Mouse (Mus musculus) embryonic facial prominence, embryonic 13.5 days (tissue): ENCODE results near the gene Naa30. TPM values are rescaled to one million over a fixed set of nuclear protein-coding genes. Genes with fewer than 3 reads are reported as not detected.

ENCODE experiments used
- ATAC-seq: fragments of 200-750 bp; cut with Nextera tagmentation; 2 replicates; pipeline ENCODE4 v1.8.0; 2017; ENCODE audit warnings: low read depth; ENCODE audit not compliant: insufficient number of reproducible peaks, insufficient read depth, low FRiP score, low TSS enrichment
- H3K27ac ChIP-seq: fragments of 300-500 bp; sonication (generic); 2 replicates; pipeline ENCODE4 v1.5.1; 2015; ENCODE audit warnings: moderate library complexity, mild to moderate bottlenecking, inconsistent platforms
- H3K27me3 ChIP-seq: fragments of 300-500 bp; sonication (generic); 2 replicates; pipeline ENCODE4 v1.6.1; 2015; ENCODE audit warnings: mild to moderate bottlenecking, inconsistent platforms
- H3K36me3 ChIP-seq: fragments of 300-500 bp; sonication (generic); 2 replicates; pipeline ENCODE4 v1.6.1; 2015; ENCODE audit warnings: mild to moderate bottlenecking, inconsistent platforms
- H3K4me1 ChIP-seq: fragments of 300-500 bp; sonication (generic); 2 replicates; pipeline ENCODE4 v1.6.1; 2015; ENCODE audit warnings: inconsistent platforms
- H3K4me2 ChIP-seq: fragments of 300-500 bp; sonication (generic); 2 replicates; pipeline ENCODE4 v1.6.1; 2015; ENCODE audit warnings: moderate library complexity, mild to moderate bottlenecking, inconsistent platforms
- H3K4me3 ChIP-seq: fragments of 300-500 bp; sonication (generic); 2 replicates; pipeline ENCODE4 v1.5.1; 2015; ENCODE audit warnings: mild to moderate bottlenecking, inconsistent platforms
- H3K9ac ChIP-seq: fragments of 300-500 bp; sonication (generic); 2 replicates; pipeline ENCODE4 v1.6.1; 2015; ENCODE audit warnings: mild to moderate bottlenecking, inconsistent platforms
- H3K9me3 ChIP-seq: fragments of 300-500 bp; sonication (generic); 2 replicates; pipeline ENCODE4 v1.6.1; 2016; ENCODE audit warnings: inconsistent platforms
- WGBS: fragments of 180-500 bp; shearing (Covaris S2); methylation state at CpG from one replicate; pipeline ENCODE4 v1.1.7; 2015; ENCODE audit warnings: mixed read lengths; 5-methylcytosine and 5-hydroxymethylcytosine counted together
- polyA plus RNA-seq: library from polyadenylated mRNA; unstranded; fragments of >200 nt; fragmentation: Nextera tagmentation; extraction: Ambion mirVana; gene quantifications from 2 replicates; pipeline ENCODE4 v1.2.1, GENCODE M21; 2015

The Naa30 gene
- 10.8 and 11.1 TPM in 2 replicates for polyA plus RNA-seq

DNA sequence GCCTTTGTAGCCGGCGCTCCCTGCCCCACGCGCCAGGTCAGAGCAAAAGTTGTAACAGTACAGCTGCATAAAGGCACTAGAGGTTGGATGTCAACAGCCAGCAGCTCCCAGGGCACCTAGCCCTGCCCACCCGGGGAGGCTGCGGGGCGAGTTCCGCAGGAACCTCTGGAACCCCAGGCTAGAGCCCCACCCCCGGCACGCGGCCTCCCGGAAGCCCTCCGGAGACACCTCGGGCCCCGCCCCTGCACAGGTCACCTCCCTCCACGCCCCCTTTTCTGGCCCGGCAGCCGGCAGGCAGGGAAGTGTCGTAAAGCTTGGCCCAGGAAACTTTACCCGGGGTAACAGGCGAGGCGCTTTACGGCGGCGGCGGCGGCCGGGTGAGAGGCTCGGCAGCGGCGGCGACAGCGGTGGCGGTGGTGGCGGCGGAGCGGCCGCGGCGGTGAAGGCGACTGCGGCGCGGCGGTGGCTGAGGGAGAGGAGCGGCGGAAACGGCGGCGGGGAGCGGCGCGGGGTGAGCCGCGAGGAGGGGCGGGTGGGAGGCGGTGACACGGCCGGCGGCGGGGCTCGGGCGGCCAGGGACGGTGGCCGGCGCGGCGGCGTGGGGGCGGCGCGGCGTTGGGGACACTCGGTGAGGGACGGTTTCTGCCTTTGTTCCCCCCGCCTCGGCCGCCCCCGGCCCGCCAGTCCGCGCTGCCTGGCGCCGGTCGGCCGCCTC lies at the start of gene Naa30:
Gene Naa30 (plus strand): TSS at position 360 of the 715 bp plus-strand sequence.
- peak within 1 kb of the TSS; percentile 74 for H3K27ac ChIP-seq
- H3K4me2 ChIP-seq: peak within 1 kb of the TSS; percentile 90
- no peaks in the 10 kb centered on the region for H3K36me3 ChIP-seq
- WGBS: 1% methylated on average over 55 of the region's 86 CpGs
- peak within 1 kb of the TSS; percentile 97 for H3K4me3 ChIP-seq
- no peaks in the 10 kb centered on the region for H3K27me3 ChIP-seq
- ATAC-seq: peak; percentile 92
- peaks cover 20% of the 10 kb centered on the region for H3K4me1 ChIP-seq
- H3K9ac ChIP-seq: peak within 1 kb of the TSS; percentile 97
- H3K9me3 ChIP-seq: no peaks in the 10 kb centered on the region

DNA sequence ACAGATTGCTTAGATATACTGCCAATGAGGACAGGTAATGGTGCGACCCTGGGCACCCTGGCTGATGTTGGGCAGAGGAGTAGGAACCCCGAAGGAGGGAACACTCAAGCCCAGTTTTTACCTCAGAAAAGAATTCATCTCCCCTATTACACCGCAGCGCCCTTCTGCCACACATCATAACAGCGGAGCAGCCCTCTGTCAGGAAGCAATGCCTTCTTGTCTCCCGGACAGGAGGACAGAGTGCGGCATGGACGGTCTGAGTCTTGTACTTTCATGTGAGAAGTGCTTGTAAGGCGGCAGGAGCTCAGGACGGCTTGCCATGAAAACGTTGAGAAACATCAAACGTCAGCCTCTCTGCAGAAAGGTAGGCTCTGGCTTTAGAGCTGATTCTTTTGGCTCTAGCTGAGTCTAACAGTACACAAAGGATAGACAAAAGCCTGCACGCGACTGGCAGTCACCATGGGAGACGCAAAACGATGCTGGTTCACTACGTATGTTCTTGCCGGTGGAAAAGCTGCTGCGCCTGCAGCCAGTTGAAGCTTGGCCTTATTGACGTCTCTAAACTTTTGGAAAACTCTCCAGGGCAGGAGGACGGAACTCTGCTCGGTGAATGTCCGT lies 44.8 kb upstream of the Naa30 start:
- no peaks in the 10 kb centered on the region for H3K36me3 ChIP-seq
- no peaks in the 10 kb centered on the region for H3K9me3 ChIP-seq
- H3K4me1 ChIP-seq: peaks cover 2% of the 10 kb centered on the region; the same call in 1 of the 2 replicates
- no peaks in the 10 kb centered on the region for H3K27me3 ChIP-seq
- no peak overlapping the region for H3K9ac ChIP-seq
- H3K27ac ChIP-seq: no peak overlapping the region
- 77% methylated on average over 23 of the region's 23 CpGs for WGBS
- H3K4me2 ChIP-seq: no peak overlapping the region
- ATAC-seq: no peak
- H3K4me3 ChIP-seq: no peak overlapping the region

DNA sequence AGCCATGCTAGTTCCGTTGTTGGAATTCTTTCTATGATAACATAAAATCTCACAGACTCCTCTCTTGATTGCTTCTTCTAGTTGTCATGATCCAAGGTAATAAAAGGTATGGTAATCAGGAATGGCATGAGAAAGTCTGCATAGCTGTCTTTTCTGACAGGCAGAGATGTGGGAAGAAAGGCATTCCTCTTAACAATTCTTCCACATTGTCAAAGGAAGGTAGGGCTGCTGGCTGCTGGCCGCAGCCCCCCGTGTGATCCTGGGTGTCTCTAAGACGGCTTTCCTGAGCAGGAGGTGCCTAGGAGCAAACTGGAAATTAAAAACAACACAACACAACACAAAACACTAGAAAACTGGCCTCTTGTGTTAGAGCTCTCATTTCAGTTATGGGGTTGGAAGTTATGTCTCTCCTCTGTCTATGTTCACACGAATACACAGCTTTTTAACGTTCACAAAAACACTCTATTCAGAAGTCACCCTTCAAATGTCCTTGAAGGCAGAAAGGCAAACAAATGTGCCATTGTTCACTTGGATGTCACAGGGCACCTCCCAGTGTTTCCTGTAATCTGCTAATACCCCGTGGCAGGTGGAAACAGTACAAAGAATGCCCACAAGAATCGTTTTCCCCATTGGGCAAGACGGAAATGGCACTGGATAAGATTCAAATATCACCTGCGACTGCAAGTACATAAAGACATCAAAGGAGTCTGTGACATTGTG lies 43.3 kb upstream of the Naa30 start:
- Histone ChIP-seq H3K9ac (no peak overlapping the region), H3K36me3 (no peaks in the 10 kb centered on the region), H3K4me1 (no peaks in the 10 kb centered on the region), H3K27ac (no peak overlapping the region), H3K4me3 (no peak overlapping the region), H3K27me3 (no peaks in the 10 kb centered on the region), H3K4me2 (no peak overlapping the region), H3K9me3 (no peaks in the 10 kb centered on the region)
- no peak for ATAC-seq
- 38% methylated on average over 10 of the region's 10 CpGs for WGBS

DNA sequence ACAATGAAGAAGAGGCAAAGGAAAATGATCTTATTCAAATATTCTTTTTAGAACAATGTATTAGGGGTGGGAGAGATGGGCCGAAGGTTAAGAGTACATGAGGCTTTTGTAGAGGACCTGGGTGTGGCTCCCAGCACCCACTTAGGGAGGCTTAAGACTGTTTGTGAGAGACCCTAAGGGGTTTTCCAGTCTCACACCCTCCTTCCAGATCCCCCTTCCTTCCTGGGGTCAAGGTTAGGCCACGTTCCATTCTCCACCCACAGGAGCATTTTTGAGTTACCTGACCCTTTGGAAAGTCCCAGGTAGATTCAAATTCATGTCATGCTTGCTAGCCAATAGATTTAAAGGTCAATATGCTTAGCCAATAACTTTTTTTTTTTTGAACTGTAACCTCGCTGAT lies 39.6 kb upstream of the Naa30 start:
- no peaks in the 10 kb centered on the region for H3K9me3 ChIP-seq
- WGBS: 80% methylated on average over 3 of the region's 3 CpGs
- no peaks in the 10 kb centered on the region for H3K4me1 ChIP-seq
- H3K4me3 ChIP-seq: no peak overlapping the region
- H3K9ac ChIP-seq: no peak overlapping the region
- H3K27me3 ChIP-seq: no peaks in the 10 kb centered on the region
- no peaks in the 10 kb centered on the region for H3K36me3 ChIP-seq
- ATAC-seq: no peak
- H3K27ac ChIP-seq: no peak overlapping the region
- no peak overlapping the region for H3K4me2 ChIP-seq

DNA sequence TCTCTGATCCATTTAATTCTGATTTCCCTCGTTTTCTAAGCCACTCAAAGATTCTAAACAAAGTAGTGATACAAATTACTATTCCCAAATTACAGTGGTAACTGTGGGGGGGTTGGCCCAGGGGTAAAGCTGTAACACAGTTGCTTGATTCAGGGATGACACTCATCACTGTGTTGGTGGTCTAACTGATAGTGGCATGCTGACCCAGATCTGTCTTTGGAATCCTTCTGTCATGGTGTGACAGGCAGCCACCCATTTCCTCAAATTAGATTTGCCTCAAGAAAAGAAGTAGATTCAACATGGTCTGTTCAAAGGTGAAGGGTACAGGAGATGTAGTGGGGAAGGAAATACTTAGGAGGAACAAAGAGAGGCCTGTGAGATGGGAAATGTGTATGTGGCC lies 33.9 kb upstream of the Naa30 start:
- Histone ChIP-seq H3K9me3 (no peaks in the 10 kb centered on the region), H3K4me1 (no peaks in the 10 kb centered on the region), H3K27ac (no peak overlapping the region), H3K4me3 (no peak overlapping the region), H3K4me2 (no peak overlapping the region), H3K9ac (no peak overlapping the region), H3K36me3 (no peaks in the 10 kb centered on the region), H3K27me3 (no peaks in the 10 kb centered on the region)
- WGBS: 48% methylated on average over 1 of the region's 1 CpGs
- ATAC-seq: no peak

DNA sequence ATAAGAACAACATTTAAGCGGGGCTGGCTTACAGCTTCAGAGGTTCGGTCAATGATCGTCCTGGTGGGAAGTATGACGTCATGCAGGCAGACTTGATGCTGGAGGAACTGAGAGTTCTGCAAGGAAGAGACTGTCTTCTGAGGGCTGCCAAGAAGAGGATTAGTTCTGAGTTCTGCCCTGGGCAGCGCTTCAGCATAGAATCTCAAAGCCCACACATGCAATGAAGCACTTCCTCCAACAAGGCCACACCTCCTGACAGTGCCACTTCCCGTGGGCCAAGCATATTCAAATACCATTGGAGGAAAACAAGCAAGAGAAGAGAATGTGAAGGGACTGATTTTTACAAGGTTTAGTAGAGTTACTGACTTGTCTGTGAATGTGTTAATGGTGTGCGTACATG lies 31.3 kb upstream of the Naa30 start:
- Histone ChIP-seq H3K36me3 (no peaks in the 10 kb centered on the region), H3K4me2 (no peak overlapping the region), H3K4me1 (no peaks in the 10 kb centered on the region), H3K4me3 (no peak overlapping the region), H3K9ac (no peak overlapping the region), H3K27me3 (no peaks in the 10 kb centered on the region), H3K9me3 (no peaks in the 10 kb centered on the region), H3K27ac (no peak overlapping the region)
- no peak for ATAC-seq
- WGBS: 90% methylated on average over 7 of the region's 7 CpGs

DNA sequence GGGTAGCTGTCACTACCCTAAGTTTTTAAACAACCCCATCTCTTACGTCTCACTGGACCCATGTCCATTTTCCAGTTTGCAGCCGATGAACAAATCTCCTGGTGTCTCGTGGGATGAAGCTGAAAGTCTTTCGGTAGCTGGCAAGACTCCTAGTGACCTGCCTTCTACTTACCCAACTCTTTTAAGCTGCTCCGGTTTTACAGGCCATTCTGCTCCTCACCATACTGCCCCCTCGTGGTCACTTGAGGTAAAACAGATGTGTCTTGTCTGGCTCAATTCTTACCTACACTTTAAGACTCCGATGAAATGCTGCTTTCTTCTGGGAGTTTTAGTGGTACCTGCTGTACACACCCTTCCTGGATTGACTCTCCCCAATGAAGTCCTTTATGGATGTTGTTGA lies 18.2 kb upstream of the Naa30 start:
- H3K9ac ChIP-seq: no peak overlapping the region
- ATAC-seq: no peak
- 31% methylated on average over 7 of the region's 7 CpGs for WGBS
- no peak overlapping the region for H3K4me3 ChIP-seq
- no peak overlapping the region for H3K27ac ChIP-seq
- no peaks in the 10 kb centered on the region for H3K36me3 ChIP-seq
- H3K4me1 ChIP-seq: no peaks in the 10 kb centered on the region
- no peaks in the 10 kb centered on the region for H3K27me3 ChIP-seq
- H3K9me3 ChIP-seq: no peaks in the 10 kb centered on the region
- no peak overlapping the region for H3K4me2 ChIP-seq

DNA sequence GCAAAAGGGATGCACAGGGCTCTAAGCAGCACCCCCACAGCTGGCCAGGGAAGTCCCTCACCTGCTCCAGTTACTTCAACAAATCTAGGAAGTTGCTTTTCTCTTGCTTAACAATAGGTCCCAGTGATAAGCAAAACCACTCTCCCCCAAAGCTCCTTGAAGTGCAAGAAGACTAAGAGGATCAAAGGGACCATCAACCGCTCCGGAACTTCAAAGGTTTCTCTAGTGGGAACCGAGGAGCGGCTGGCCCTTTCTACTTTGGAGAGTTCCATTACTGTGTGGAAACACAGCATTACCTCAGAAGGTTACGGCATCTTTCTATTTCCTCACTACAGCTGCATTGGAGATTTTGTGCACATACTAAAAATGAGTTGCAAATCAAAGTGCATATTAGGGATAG lies 16.5 kb upstream of the Naa30 start:
- H3K9ac ChIP-seq: no peak overlapping the region
- WGBS: 24% methylated on average over 5 of the region's 5 CpGs
- no peak for ATAC-seq
- H3K4me1 ChIP-seq: no peaks in the 10 kb centered on the region
- no peaks in the 10 kb centered on the region for H3K9me3 ChIP-seq
- H3K36me3 ChIP-seq: no peaks in the 10 kb centered on the region
- no peak overlapping the region for H3K27ac ChIP-seq
- no peak overlapping the region for H3K4me2 ChIP-seq
- no peak overlapping the region for H3K4me3 ChIP-seq
- H3K27me3 ChIP-seq: no peaks in the 10 kb centered on the region

DNA sequence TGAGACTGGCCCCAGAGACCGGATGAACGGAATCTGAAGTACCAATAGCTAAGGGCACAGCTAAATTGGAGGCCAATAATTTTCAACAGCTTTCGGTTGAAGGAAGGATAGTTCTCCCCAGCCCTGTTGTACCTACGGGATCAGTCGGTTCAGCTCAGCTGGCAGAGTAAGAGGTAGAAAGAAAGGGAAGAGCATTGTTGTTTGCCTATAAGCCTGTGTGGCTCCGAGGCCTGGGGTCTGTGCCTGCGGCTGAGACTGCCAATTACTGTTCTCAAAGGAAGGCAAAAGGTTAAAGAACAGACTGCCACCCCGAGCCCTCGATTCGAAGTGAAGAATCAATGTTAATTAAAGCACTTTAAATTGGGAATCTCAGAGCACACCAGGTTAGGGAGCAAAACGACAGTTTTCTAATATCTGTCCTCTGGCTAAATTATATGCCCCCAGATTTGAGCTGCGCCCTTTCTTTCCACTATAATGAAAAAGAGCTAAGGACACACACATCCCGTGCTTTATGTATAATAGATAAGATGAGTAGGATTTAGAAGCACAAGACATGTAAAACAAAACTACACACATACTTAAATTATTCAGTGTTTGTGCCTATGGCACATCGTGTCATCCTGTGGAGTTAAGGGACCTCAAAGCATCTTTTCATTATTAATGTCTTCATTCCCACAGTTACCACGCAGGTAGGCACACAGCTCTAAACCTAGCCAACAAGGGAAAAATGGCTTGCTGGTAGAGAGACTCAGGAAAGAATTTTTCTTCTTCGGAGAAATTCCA lies 13.7 kb upstream of the Naa30 start:
- Histone ChIP-seq H3K4me1 (no peaks in the 10 kb centered on the region), H3K27ac (no peak overlapping the region), H3K4me3 (no peak overlapping the region), H3K9ac (no peak overlapping the region), H3K4me2 (no peak overlapping the region), H3K36me3 (no peaks in the 10 kb centered on the region), H3K27me3 (no peaks in the 10 kb centered on the region), H3K9me3 (no peaks in the 10 kb centered on the region)
- WGBS: 59% methylated on average over 16 of the region's 16 CpGs
- no peak for ATAC-seq

DNA sequence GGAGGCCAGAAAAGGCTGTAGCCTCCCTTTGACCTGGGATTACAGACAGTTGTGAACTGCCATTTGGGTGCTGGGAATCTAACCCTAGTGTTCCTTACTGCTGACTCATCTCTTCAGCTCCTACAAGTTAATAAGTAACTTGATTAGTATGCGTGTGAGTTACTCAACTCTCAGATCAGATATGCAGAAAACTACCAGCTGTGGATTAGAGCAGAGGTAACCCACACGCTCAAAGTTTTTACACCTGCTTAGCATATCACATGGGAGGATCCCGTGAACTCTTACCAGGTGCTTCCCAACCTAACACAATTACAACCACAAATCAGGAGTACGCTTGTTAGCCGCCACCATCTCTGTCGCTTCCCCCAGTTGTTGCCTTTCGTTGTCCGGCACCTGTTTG lies 740 bp upstream of the Naa30 start:
- peak overlapping the region; percentile 97 for H3K4me3 ChIP-seq
- peak overlapping the region; percentile 97 for H3K9ac ChIP-seq
- no peaks in the 10 kb centered on the region for H3K36me3 ChIP-seq
- H3K27ac ChIP-seq: no peak overlapping the region
- ATAC-seq: no peak
- WGBS: 24% methylated on average over 8 of the region's 8 CpGs
- no peaks in the 10 kb centered on the region for H3K27me3 ChIP-seq
- H3K9me3 ChIP-seq: no peaks in the 10 kb centered on the region
- peak overlapping the region; percentile 90 for H3K4me2 ChIP-seq
- H3K4me1 ChIP-seq: peaks cover 20% of the 10 kb centered on the region

DNA sequence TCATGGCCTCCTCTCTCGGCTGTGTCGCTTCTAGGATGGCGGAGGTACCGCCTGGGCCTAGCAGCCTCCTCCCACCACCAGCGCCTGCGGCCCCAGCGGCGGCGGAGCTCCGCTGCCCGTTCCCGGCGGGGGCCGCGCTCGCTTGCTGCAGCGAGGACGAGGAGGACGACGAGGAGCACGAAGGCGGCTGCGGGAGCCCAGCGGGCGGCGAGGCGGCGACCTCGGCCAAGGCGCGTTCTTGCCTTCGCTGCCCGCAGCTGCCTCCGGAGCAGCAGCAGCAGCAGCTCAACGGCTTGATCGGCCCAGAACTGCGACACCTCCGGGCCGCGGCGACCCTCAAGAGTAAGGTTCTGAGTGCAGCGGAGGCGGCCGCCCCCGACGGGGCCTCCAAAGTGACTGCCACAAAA lies 559 bp downstream of the Naa30 start:
- ATAC-seq: peak; percentile 68; the same call in 1 of the 2 replicates
- no peaks in the 10 kb centered on the region for H3K36me3 ChIP-seq
- 0% methylated on average over 41 of the region's 46 CpGs for WGBS
- H3K4me2 ChIP-seq: peak overlapping the region; percentile 90
- H3K9ac ChIP-seq: peak overlapping the region; percentile 97
- H3K4me3 ChIP-seq: peak overlapping the region; percentile 97
- H3K9me3 ChIP-seq: no peaks in the 10 kb centered on the region
- peaks cover 20% of the 10 kb centered on the region for H3K4me1 ChIP-seq
- no peaks in the 10 kb centered on the region for H3K27me3 ChIP-seq
- peak overlapping the region; percentile 74 for H3K27ac ChIP-seq
